Mouse (Mus musculus) embryo, embryonic 9.5 days (tissue): ENCODE data around the gene Rem2.

ENCODE experiments used
- DNase-seq: peaks from one replicate; pipeline ENCODE4 v3.0.0-alpha.2; 2017; ENCODE audit errors: extremely low spot score

Gene Rem2

GRCm38 (mm10) chr14:54492345-54493131 is 16.6 kb downstream of the Rem2 start:
- DNase-seq, result no peak

- no peak for DNase-seq
Measured at GRCm38 (mm10) chr14:54493236-54493635, 17.3 kb downstream of the Rem2 start.

- peak; percentile 73 for DNase-seq
Measured at GRCm38 (mm10) chr14:54494234-54494633, 18.3 kb downstream of the Rem2 start.

GRCm38 (mm10) chr14:54496706-54497105 is 20.8 kb downstream of the Rem2 start:
- DNase-seq, result no peak

GRCm38 (mm10) chr14:54499330-54499729 is 23.4 kb downstream of the Rem2 start:
- no peak for DNase-seq

- DNase-seq, result no peak
Measured at GRCm38 (mm10) chr14:54501365-54501764, 25.5 kb downstream of the Rem2 start.

- no peak for DNase-seq
Measured at GRCm38 (mm10) chr14:54503092-54503491, 27.2 kb downstream of the Rem2 start.

GRCm38 (mm10) chr14:54509774-54510173 is 33.9 kb downstream of the Rem2 start:
- DNase-seq, result no peak

GRCm38 (mm10) chr14:54516710-54517310 is 40.9 kb downstream of the Rem2 start:
- DNase-seq, result no peak

- DNase-seq, result no peak
Measured at GRCm38 (mm10) chr14:54523600-54523999, 47.7 kb downstream of the Rem2 start.

GRCm38 (mm10) chr14:54527227-54528006 is 51.5 kb downstream of the Rem2 start:
- peak; percentile 70 for DNase-seq

- no peak for DNase-seq
Measured at GRCm38 (mm10) chr14:54528007-54528393, 52.1 kb downstream of the Rem2 start.

GRCm38 (mm10) chr14:54528446-54529111 is 52.7 kb downstream of the Rem2 start:
- peak; percentile 94 for DNase-seq
